Mouse (Mus musculus) brown adipose tissue, adult 24 weeks (tissue): ENCODE data around the gene Cfap20. TPM values are rescaled to one million over a fixed set of nuclear protein-coding genes. Genes with fewer than 3 reads are reported as not detected.

ENCODE experiments used
- H3K27ac ChIP-seq: fragments of 200-500 bp; replicated peaks from 2 replicates; pipeline ENCODE4 v1.5.1; 2012; ENCODE audit warnings: low read depth, mild to moderate bottlenecking, low read length
- H3K4me1 ChIP-seq: fragments of 200-500 bp; 2 replicates; pipeline ENCODE4 v1.6.1; 2012; ENCODE audit warnings: low read length, mixed read lengths; ENCODE audit not compliant: control insufficient read depth, insufficient read depth, insufficient read length
- H3K4me3 ChIP-seq: fragments of 200-500 bp; 2 replicates; pipeline ENCODE4 v1.5.1; 2012; ENCODE audit warnings: low read depth, mild to moderate bottlenecking, low read length, moderate library complexity; ENCODE audit not compliant: insufficient read depth
- polyA plus RNA-seq: library from polyadenylated mRNA; stranded (reverse); fragments of >200 nt; gene quantifications from 2 replicates; pipeline ENCODE4 v1.2.4, GENCODE M21; 2012; ENCODE audit not compliant: missing spikeins, insufficient read depth, insufficient read length

The Cfap20 gene
- 17.2 and 22.0 TPM in 2 replicates for polyA plus RNA-seq

- Histone ChIP-seq H3K4me1 (peaks cover 14% of the 10 kb centered on the region), H3K27ac (peak within 1 kb of the TSS; percentile 59)
Measured at GRCm38 (mm10) chr8:95434686-95435439, at the start of gene Cfap20. TSS of gene Cfap20 (minus strand) at chr8:95434869.

GRCm38 (mm10) chr8:95470008-95470407 is 35.3 kb upstream of the Cfap20 start:
- Histone ChIP-seq H3K4me1 (no peaks in the 10 kb centered on the region), H3K27ac (no peak overlapping the region), H3K4me3 (no peak overlapping the region)

More at GRCm38 (mm10) chr8:95434686-95435439, at the start of gene Cfap20:
- H3K4me3 ChIP-seq, result peak within 1 kb of the TSS; percentile 87

- no peak overlapping the region for H3K27ac ChIP-seq
- no peak overlapping the region for H3K4me3 ChIP-seq
- H3K4me1 ChIP-seq, result no peaks in the 10 kb centered on the region
Measured at GRCm38 (mm10) chr8:95468995-95469394, 34.3 kb upstream of the Cfap20 start.

- no peak overlapping the region for H3K27ac ChIP-seq
- H3K4me1 ChIP-seq, result no peaks in the 10 kb centered on the region
- H3K4me3 ChIP-seq, result no peak overlapping the region
Measured at GRCm38 (mm10) chr8:95466543-95466942, 31.9 kb upstream of the Cfap20 start.

GRCm38 (mm10) chr8:95452518-95452917 is 17.8 kb upstream of the Cfap20 start:
- H3K4me1 ChIP-seq, result no peaks in the 10 kb centered on the region
- H3K27ac ChIP-seq, result no peak overlapping the region
- no peak overlapping the region for H3K4me3 ChIP-seq

GRCm38 (mm10) chr8:95450271-95450670 is 15.6 kb upstream of the Cfap20 start:
- Histone ChIP-seq H3K27ac (no peak overlapping the region), H3K4me1 (no peaks in the 10 kb centered on the region), H3K4me3 (no peak overlapping the region)

- H3K4me1 ChIP-seq, result no peaks in the 10 kb centered on the region
- no peak overlapping the region for H3K4me3 ChIP-seq
- H3K27ac ChIP-seq, result no peak overlapping the region
Measured at GRCm38 (mm10) chr8:95447661-95448060, 13.0 kb upstream of the Cfap20 start.

GRCm38 (mm10) chr8:95445042-95445441 is 10.4 kb upstream of the Cfap20 start:
- no peak overlapping the region for H3K27ac ChIP-seq
- H3K4me3 ChIP-seq, result no peak overlapping the region
- H3K4me1 ChIP-seq, result no peaks in the 10 kb centered on the region

GRCm38 (mm10) chr8:95441491-95442039 is 6.9 kb upstream of the Cfap20 start:
- Histone ChIP-seq H3K4me3 (no peak overlapping the region), H3K27ac (no peak overlapping the region), H3K4me1 (no peaks in the 10 kb centered on the region)

- H3K4me3 ChIP-seq, result no peak overlapping the region
- H3K27ac ChIP-seq, result no peak overlapping the region
- no peaks in the 10 kb centered on the region for H3K4me1 ChIP-seq
Measured at GRCm38 (mm10) chr8:95440168-95440709, 5.6 kb upstream of the Cfap20 start.

GRCm38 (mm10) chr8:95439421-95439820 is 4.8 kb upstream of the Cfap20 start:
- Histone ChIP-seq H3K4me3 (no peak overlapping the region), H3K27ac (no peak overlapping the region), H3K4me1 (no peaks in the 10 kb centered on the region)

GRCm38 (mm10) chr8:95437341-95437992 is 2.8 kb upstream of the Cfap20 start:
- Histone ChIP-seq H3K4me1 (peaks cover 6% of the 10 kb centered on the region), H3K27ac (no peak overlapping the region), H3K4me3 (no peak overlapping the region)

- H3K4me3 ChIP-seq, result no peak overlapping the region
- H3K4me1 ChIP-seq, result peaks cover 11% of the 10 kb centered on the region
- no peak overlapping the region for H3K27ac ChIP-seq
Measured at GRCm38 (mm10) chr8:95435930-95436329, 1.3 kb upstream of the Cfap20 start.

GRCm38 (mm10) chr8:95435471-95435870 is 802 bp upstream of the Cfap20 start:
- Histone ChIP-seq H3K4me1 (peaks cover 11% of the 10 kb centered on the region), H3K4me3 (no peak overlapping the region), H3K27ac (no peak overlapping the region)

GRCm38 (mm10) chr8:95434233-95434632 is 436 bp downstream of the Cfap20 start:
- peak overlapping the region; percentile 59 for H3K27ac ChIP-seq

More at GRCm38 (mm10) chr8:95434233-95434632, 436 bp downstream of the Cfap20 start:
- Histone ChIP-seq H3K4me1 (peaks cover 20% of the 10 kb centered on the region), H3K4me3 (peak overlapping the region; percentile 87)
